Mouse (Mus musculus) C2C12 (cell line): ENCODE measurements around the gene Il3. TPM values are rescaled to one million over a fixed set of nuclear protein-coding genes. Genes with fewer than 3 reads are reported as not detected.

Experiments used
- H3K27me3 ChIP-seq: one replicate; pipeline ENCODE4 v1.6.1; 2011; ENCODE audit not compliant: control insufficient read depth, insufficient read depth, insufficient read length
- H3K36me3 ChIP-seq: one replicate; pipeline ENCODE4 v1.6.1; 2011; ENCODE audit not compliant: control insufficient read depth, insufficient read depth
- H3K4me3 ChIP-seq: one replicate; pipeline ENCODE4 v1.5.1; 2011; ENCODE audit warnings: mild to moderate bottlenecking, control low read depth; ENCODE audit not compliant: poor library complexity, insufficient read depth, severe bottlenecking
- H3K79me2 ChIP-seq: one replicate; pipeline ENCODE4 v1.6.1; 2011; ENCODE audit not compliant: control insufficient read depth, insufficient read depth
- H3K79me3 ChIP-seq: one replicate; pipeline ENCODE4 v1.6.1; 2011; ENCODE audit warnings: low read depth, control low read depth
- H3ac ChIP-seq: one replicate; pipeline ENCODE3; 2011; ENCODE audit warnings: low read depth; ENCODE audit not compliant: control insufficient read depth, insufficient read length
- CEBPB ChIP-seq: IDR thresholded peaks from one replicate; pipeline ENCODE4 v1.6.1; 2011; ENCODE audit warnings: low read depth, mild to moderate bottlenecking, control low read depth, moderate library complexity
- CTCF ChIP-seq: IDR thresholded peaks from one replicate; pipeline ENCODE4 v1.5.1; 2011; ENCODE audit not compliant: control insufficient read depth, insufficient read depth, insufficient read length
- FOSL1 ChIP-seq: IDR thresholded peaks from one replicate; pipeline ENCODE4 v1.8.0; 2011; ENCODE audit warnings: mild to moderate bottlenecking, low read length; ENCODE audit not compliant: poor library complexity, insufficient read depth, severe bottlenecking
- MAX ChIP-seq: IDR thresholded peaks from one replicate; pipeline ENCODE4 v1.6.1; 2011; ENCODE audit warnings: mild to moderate bottlenecking, control low read depth
- MYOD1 ChIP-seq: IDR thresholded peaks from one replicate; pipeline ENCODE4 v1.6.1; 2011; ENCODE audit warnings: low read depth; ENCODE audit not compliant: control insufficient read depth, insufficient read length
- MYOG ChIP-seq: IDR thresholded peaks from one replicate; pipeline ENCODE4 v1.6.1; 2011; ENCODE audit not compliant: control insufficient read depth, insufficient read length; ENCODE audit errors: extremely low read depth
- USF1 ChIP-seq: IDR thresholded peaks from one replicate; pipeline ENCODE4 v1.6.1; 2011; ENCODE audit warnings: low read depth, mild to moderate bottlenecking, control low read depth, moderate library complexity
- polyA plus RNA-seq: library from polyadenylated mRNA; unstranded; fragments of >200 nt; fragmentation: generic; extraction: Trizol; gene quantifications from one replicate; pipeline ENCODE4 v1.2.1, GENCODE M21; 2012; ENCODE audit warnings: missing spikeins

Il3 gene
- polyA plus RNA-seq, 1 experiment: not detected

DNA sequence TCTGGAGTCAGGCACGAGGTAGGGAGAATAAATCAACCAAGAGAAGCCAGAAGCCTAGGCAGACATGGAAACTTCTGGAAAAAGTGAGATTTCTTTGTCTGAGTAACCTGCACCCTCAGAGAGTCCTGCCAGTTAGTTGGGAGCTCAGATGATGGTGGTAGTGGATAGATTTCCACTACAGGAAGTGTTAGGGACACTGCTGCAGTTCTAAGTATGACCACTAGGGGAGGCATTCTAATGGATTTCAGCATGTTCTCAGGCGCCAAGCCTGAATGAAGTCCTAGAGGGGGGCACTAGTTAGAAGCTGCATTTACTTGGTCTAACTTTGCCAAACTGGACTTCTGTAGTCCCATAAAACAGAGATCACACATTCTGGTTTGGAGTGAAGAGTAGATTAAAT is 2.5 kb downstream of the Il3 start:
- no peaks in the 10 kb centered on the region for H3K79me2 ChIP-seq
- no peak overlapping the region for H3K4me3 ChIP-seq
- no peak overlapping the region for H3ac ChIP-seq
- no peaks in the 10 kb centered on the region for H3K79me3 ChIP-seq
- no peaks in the 10 kb centered on the region for H3K36me3 ChIP-seq
- no peak for TF ChIP-seq MAX
- H3K27me3 ChIP-seq: no peaks in the 10 kb centered on the region

DNA sequence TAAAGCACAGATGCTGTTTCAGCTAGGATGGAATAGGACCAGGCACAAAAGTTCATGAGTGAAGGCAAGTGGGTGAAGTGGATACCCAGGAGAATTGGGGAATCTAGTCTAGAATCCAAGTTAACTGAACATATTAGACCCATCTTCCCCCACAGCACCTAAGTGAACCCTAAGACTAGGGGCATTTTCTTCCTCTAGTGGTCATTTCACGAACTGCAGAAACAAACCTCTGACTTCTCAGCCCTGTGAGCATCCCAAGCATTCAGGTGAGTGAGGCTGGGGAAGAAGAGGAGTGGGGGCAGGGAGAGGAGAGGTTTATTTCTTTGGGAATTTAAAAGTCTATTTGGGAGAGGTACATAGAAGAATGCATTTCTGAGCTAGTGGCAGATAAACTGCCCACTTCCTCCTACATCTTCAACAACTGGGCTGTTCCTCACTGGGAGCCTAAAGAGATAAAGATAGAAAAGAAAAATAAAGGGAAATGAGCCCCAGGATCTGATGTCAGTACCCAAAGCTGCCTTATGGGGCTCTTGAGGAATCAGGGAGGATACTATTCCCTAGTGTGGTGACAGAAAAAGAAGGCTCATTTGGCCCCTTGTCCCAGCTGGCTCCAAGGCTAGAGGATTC is 3.6 kb downstream of the Il3 start:
- no peaks in the 10 kb centered on the region for H3K36me3 ChIP-seq
- TF ChIP-seq CTCF (no peak), USF1 (no peak), MAX (no peak), CEBPB (no peak), MYOG (no peak), FOSL1 (no peak), MYOD1 (no peak)
- no peaks in the 10 kb centered on the region for H3K79me2 ChIP-seq

DNA sequence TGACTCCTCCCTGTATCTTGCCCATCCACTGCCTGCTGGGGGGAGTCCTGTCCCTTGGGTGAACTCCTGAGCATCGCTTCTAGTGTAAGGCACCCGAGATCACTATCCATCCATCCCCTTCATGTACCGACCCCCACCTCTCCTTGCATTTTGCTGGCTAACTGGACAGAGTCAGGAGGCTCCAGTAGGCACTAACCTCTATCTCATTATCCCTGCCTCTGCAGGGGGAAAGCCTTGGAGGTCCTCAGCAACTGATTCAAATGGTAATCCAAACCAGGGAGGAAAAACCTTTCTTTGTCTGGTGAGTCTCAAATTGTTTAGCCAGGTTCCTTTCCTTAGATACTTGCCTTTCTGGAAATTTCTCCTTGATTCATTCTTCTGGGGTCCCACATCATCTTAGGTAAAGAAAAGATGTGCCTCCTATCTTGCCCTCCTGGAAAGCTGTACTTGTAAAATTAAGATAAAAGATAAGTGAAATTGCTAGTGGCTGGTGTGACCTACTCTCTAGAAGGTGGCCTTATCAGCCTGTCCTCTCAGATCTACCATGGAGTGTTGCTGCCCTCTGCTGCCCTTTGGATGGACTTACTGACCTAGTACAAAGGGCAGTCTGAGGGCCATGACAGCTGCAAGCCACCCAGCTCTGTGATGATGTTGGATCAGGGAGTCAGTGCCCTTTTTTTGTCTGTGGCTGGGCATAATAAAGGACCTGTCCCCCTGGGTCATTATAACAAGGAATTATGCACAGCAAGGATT is 10.3 kb downstream of the Il3 start:
- Histone ChIP-seq H3K79me2 (no peaks in the 10 kb centered on the region), H3ac (no peak overlapping the region), H3K27me3 (no peaks in the 10 kb centered on the region), H3K79me3 (no peaks in the 10 kb centered on the region), H3K4me3 (no peak overlapping the region), H3K36me3 (no peaks in the 10 kb centered on the region)
- TF ChIP-seq CTCF (peak; percentile 83), MYOD1 (peak; percentile 57), MYOG (no peak)

More for the DNA sequence above, 3.6 kb downstream of the Il3 start:
- no peak overlapping the region for H3ac ChIP-seq
- H3K4me3 ChIP-seq: no peak overlapping the region
- no peaks in the 10 kb centered on the region for H3K79me3 ChIP-seq
- no peaks in the 10 kb centered on the region for H3K27me3 ChIP-seq

DNA sequence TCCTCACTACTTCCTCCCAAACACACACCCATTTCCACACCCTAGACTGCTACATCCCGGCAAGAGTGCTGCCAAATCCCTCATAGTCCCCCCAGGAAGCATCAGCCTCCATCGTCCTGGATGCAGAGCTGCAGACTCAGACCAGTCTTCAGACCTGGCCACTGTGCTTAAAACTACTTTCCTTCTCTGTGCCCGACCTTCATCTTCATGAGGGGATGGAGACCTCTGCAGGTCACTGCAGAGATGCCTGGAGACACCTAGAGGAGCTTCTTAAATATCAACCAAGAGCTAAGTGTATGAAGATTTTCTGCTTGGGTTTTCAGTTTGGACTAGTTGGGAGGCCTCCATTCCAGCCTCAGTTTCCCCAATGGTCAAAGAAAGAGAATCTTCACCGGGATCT is 13.0 kb downstream of the Il3 start:
- Histone ChIP-seq H3K36me3 (no peaks in the 10 kb centered on the region), H3ac (no peak overlapping the region)
- TF ChIP-seq CTCF (peak; percentile 9), MAX (no peak), MYOG (no peak)

DNA sequence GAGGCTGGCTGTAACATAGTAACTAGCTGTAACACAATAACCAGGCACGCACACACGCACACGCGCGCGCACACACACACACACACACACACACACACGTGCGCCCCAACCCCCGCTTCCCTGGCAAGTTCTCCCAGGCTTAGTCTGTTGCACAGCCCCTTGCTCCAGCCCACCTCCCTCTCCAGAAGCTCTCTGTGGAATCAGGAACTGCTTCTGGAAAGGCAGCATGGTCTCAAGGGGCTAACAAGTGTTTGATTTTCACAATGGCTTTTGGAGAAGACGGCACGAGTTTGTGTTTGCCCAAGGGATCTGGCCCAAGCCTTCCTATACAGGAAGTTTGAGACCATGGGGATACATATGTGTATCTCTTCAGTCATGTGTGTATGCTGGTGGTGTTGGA is 16.5 kb downstream of the Il3 start:
- no peaks in the 10 kb centered on the region for H3K79me3 ChIP-seq
- H3K27me3 ChIP-seq: no peaks in the 10 kb centered on the region
- TF ChIP-seq USF1: no peak
- TF ChIP-seq MYOD1: no peak
- TF ChIP-seq MYOG: no peak
- no peak for TF ChIP-seq CTCF
- TF ChIP-seq FOSL1: no peak
- TF ChIP-seq CEBPB: no peak
- no peak for TF ChIP-seq MAX
- no peak overlapping the region for H3ac ChIP-seq
- H3K36me3 ChIP-seq: no peaks in the 10 kb centered on the region
- no peaks in the 10 kb centered on the region for H3K79me2 ChIP-seq
- no peak overlapping the region for H3K4me3 ChIP-seq

More for the DNA sequence above, 13.0 kb downstream of the Il3 start:
- Histone ChIP-seq H3K4me3 (no peak overlapping the region), H3K27me3 (no peaks in the 10 kb centered on the region), H3K79me2 (no peaks in the 10 kb centered on the region), H3K79me3 (no peaks in the 10 kb centered on the region)

DNA sequence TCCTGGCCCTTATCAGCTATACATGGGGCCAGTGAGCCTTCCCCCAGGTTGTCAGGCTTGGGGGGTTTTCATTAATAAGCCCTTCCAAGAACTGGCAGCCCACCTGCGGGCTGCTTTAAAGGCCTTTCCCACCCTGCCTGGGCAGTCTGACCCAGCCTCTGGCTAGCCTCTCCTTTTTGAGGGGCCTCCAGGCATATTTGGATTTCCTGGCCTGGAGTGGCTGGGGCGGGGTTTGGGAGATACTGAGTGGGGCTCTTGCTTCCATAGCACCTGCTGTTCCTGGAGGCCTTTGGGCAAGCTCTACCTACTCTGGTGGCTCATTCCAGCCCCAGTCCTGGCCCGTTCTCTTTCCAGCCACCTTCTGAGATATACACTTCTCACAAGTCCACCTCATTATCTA is 17.3 kb downstream of the Il3 start:
- Histone ChIP-seq H3K27me3 (no peaks in the 10 kb centered on the region), H3K79me3 (no peaks in the 10 kb centered on the region), H3K79me2 (no peaks in the 10 kb centered on the region), H3K4me3 (no peak overlapping the region), H3K36me3 (no peaks in the 10 kb centered on the region), H3ac (no peak overlapping the region)
- TF ChIP-seq CEBPB: no peak
- no peak for TF ChIP-seq MYOD1
- no peak for TF ChIP-seq USF1
- TF ChIP-seq MAX: no peak
- no peak for TF ChIP-seq MYOG
- TF ChIP-seq CTCF: no peak
- TF ChIP-seq FOSL1: no peak
